Mouse (Mus musculus) G1E (cell line): Measurements from ENCODE around the gene 2010111I01Rik. TPM values are rescaled to one million over a fixed set of nuclear protein-coding genes. Genes with fewer than 3 reads are reported as not detected.
A peak's percentile ranks its signal among the peaks of the same experiment; 100 is the strongest.

Experiments
- ATAC-seq: 2 replicates; pipeline ENCODE4 v1.8.0; 2016; ENCODE audit warnings: mild to moderate bottlenecking; ENCODE audit not compliant: insufficient number of reproducible peaks, poor library complexity, low FRiP score, severe bottlenecking; ENCODE audit errors: extremely low read depth
- DNase-seq: peaks from one replicate; pipeline ENCODE4 v3.0.0; 2012; ENCODE audit warnings: low spot score
- H3K27me3 ChIP-seq: 2 replicates; pipeline ENCODE4 v1.6.1; 2012; ENCODE audit warnings: mild to moderate bottlenecking, low read length, inconsistent platforms; ENCODE audit not compliant: insufficient read depth
- H3K36me3 ChIP-seq: replicated peaks from 2 replicates; pipeline ENCODE3; 2012; ENCODE audit warnings: mild to moderate bottlenecking, inconsistent platforms
- H3K4me1 ChIP-seq: 2 replicates; pipeline ENCODE4 v1.6.1; 2012; ENCODE audit warnings: low read depth, low read length, inconsistent platforms, mixed read lengths; ENCODE audit not compliant: insufficient read depth
- H3K4me3 ChIP-seq: 2 replicates; pipeline ENCODE4 v1.5.1; 2012; ENCODE audit warnings: low read depth, mild to moderate bottlenecking, inconsistent platforms, low read length, moderate library complexity, mixed read lengths
- H3K9me3 ChIP-seq: replicated peaks from 2 replicates; pipeline ENCODE4 v1.6.1; 2012; ENCODE audit warnings: inconsistent platforms
- CTCF ChIP-seq: IDR thresholded peaks from 2 replicates; pipeline ENCODE4 v1.5.1; 2012; ENCODE audit warnings: low read depth, low read length, inconsistent platforms, mixed read lengths
- GATA1 ChIP-seq: IDR thresholded peaks from 2 replicates; pipeline ENCODE4 v1.6.1; 2012; ENCODE audit warnings: borderline replicate concordance, low read length, inconsistent platforms, mixed read lengths
- GATA2 ChIP-seq: IDR thresholded peaks from 2 replicates; pipeline ENCODE4 v1.6.1; 2012; ENCODE audit warnings: low read depth, low read length, inconsistent platforms, borderline replicate concordance
- POLR2AphosphoS5 ChIP-seq: IDR thresholded peaks from 2 replicates; pipeline ENCODE4 v1.6.1; 2012; ENCODE audit warnings: low read depth, low read length, inconsistent platforms; ENCODE audit not compliant: insufficient replicate concordance
- TAL1 ChIP-seq: conservative IDR thresholded peaks from 2 replicates; pipeline ENCODE4 v1.6.1; 2012; ENCODE audit warnings: low read depth, low read length, inconsistent platforms, mixed read lengths
- polyA plus RNA-seq: library from polyadenylated mRNA; stranded (reverse); fragments of >175 nt; gene quantifications from 2 replicates; pipeline ENCODE4 v1.2.3, GENCODE M21; 2012
- total RNA-seq, 2 experiments: library from RNA; stranded (forward) in 1 of 2; stranded (reverse) in 1 of 2; fragments of 200-1000 nt in 1 of 2; fragments of >200 nt in 1 of 2; fragmentation: Nextera tagmentation in 1 of 2; gene quantifications; 2 replicates each; pipeline ENCODE4 v1.2.3; 2014 to 2017

The 2010111I01Rik gene
- total RNA-seq (2014; fragmentation: Nextera tagmentation) (10.1 and 14.7 TPM in 2 replicates), total RNA-seq (2017) (57.2 and 59.1 TPM in 2 replicates), polyA plus RNA-seq (22.2 and 32.2 TPM in 2 replicates)

- peaks cover 3% of the 10 kb centered on the region; the same call in 1 of the 2 replicates for H3K27me3 ChIP-seq
- H3K36me3 ChIP-seq, result peaks cover 15% of the 10 kb centered on the region
- TF ChIP-seq CTCF, result no peak
- TF ChIP-seq TAL1, result no peak
- no peak for TF ChIP-seq GATA1
- TF ChIP-seq GATA2, result no peak
- no peak for TF ChIP-seq POLR2AphosphoS5
- ATAC-seq (peak; percentile 81), DNase-seq (peak; percentile 95)
- no peaks in the 10 kb centered on the region for H3K9me3 ChIP-seq
- peak within 1 kb of the TSS; percentile 95 for H3K4me3 ChIP-seq
- peaks cover 16% of the 10 kb centered on the region for H3K4me1 ChIP-seq
These were observed at the start of gene 2010111I01Rik for GRCm38 (mm10) chr13:62964640-62965311. Gene 2010111I01Rik, plus strand, starts transcription at chr13:62964893.

- Histone ChIP-seq H3K4me1 (no peaks in the 10 kb centered on the region), H3K36me3 (no peaks in the 10 kb centered on the region), H3K9me3 (no peaks in the 10 kb centered on the region), H3K4me3 (no peak overlapping the region), H3K27me3 (no peaks in the 10 kb centered on the region)
- DNase-seq (no peak), ATAC-seq (no peak)
- TF ChIP-seq GATA1, result no peak
- TF ChIP-seq GATA2, result no peak
- no peak for TF ChIP-seq TAL1
- TF ChIP-seq CTCF, result no peak
- TF ChIP-seq POLR2AphosphoS5, result no peak
These were observed 48.0 kb upstream of the 2010111I01Rik start for GRCm38 (mm10) chr13:62916675-62917074.

GRCm38 (mm10) chr13:62917416-62918110 lies 47.1 kb upstream of the 2010111I01Rik start:
- H3K4me3 ChIP-seq, result no peak overlapping the region
- ATAC-seq, result no peak
- H3K9me3 ChIP-seq, result no peaks in the 10 kb centered on the region
- no peak for DNase-seq
- no peaks in the 10 kb centered on the region for H3K27me3 ChIP-seq
- no peaks in the 10 kb centered on the region for H3K4me1 ChIP-seq
- TF ChIP-seq CTCF, result no peak
- H3K36me3 ChIP-seq, result no peaks in the 10 kb centered on the region

- Histone ChIP-seq H3K4me1 (no peaks in the 10 kb centered on the region), H3K27me3 (no peaks in the 10 kb centered on the region), H3K36me3 (no peaks in the 10 kb centered on the region), H3K9me3 (no peaks in the 10 kb centered on the region), H3K4me3 (no peak overlapping the region)
- TF ChIP-seq POLR2AphosphoS5 (no peak), GATA1 (no peak), CTCF (peak; percentile 45; the same call in 1 of the 2 replicates)
- no peak for ATAC-seq
- peak; percentile 16 for DNase-seq
These were observed 44.9 kb upstream of the 2010111I01Rik start for GRCm38 (mm10) chr13:62919647-62920341.

GRCm38 (mm10) chr13:62922645-62923044 lies 42.0 kb upstream of the 2010111I01Rik start:
- no peaks in the 10 kb centered on the region for H3K36me3 ChIP-seq
- ATAC-seq (no peak), DNase-seq (no peak)
- no peak overlapping the region for H3K4me3 ChIP-seq
- no peaks in the 10 kb centered on the region for H3K4me1 ChIP-seq
- H3K27me3 ChIP-seq, result no peaks in the 10 kb centered on the region
- TF ChIP-seq POLR2AphosphoS5, result no peak
- TF ChIP-seq GATA1, result no peak
- no peak for TF ChIP-seq CTCF
- no peak for TF ChIP-seq GATA2
- TF ChIP-seq TAL1, result no peak
- no peaks in the 10 kb centered on the region for H3K9me3 ChIP-seq

GRCm38 (mm10) chr13:62923182-62923581 lies 41.5 kb upstream of the 2010111I01Rik start:
- Histone ChIP-seq H3K4me3 (no peak overlapping the region), H3K36me3 (no peaks in the 10 kb centered on the region), H3K4me1 (no peaks in the 10 kb centered on the region), H3K9me3 (no peaks in the 10 kb centered on the region), H3K27me3 (no peaks in the 10 kb centered on the region)
- ATAC-seq (no peak), DNase-seq (no peak)
- TF ChIP-seq POLR2AphosphoS5 (no peak), GATA1 (no peak), GATA2 (no peak), CTCF (no peak), TAL1 (no peak)
